Mouse (Mus musculus) heart, embryonic 15.5 days (tissue): ENCODE measurements around the gene Ndufs3. TPM values are rescaled to one million over a fixed set of nuclear protein-coding genes. Genes with fewer than 3 reads are reported as not detected.

Experiments
- ATAC-seq: fragments of 200-750 bp; cut with Nextera tagmentation; replicated peaks from 2 replicates; pipeline ENCODE4 v1.8.0; 2017; ENCODE audit warnings: low read depth, moderate TSS enrichment; ENCODE audit not compliant: insufficient number of reproducible peaks, insufficient read depth, low FRiP score
- H3K27ac ChIP-seq: fragments of 300-500 bp; sonication (generic); 2 replicates; pipeline ENCODE4 v1.5.1; 2015; ENCODE audit warnings: mild to moderate bottlenecking, inconsistent platforms
- H3K27me3 ChIP-seq: fragments of 300-500 bp; sonication (generic); 2 replicates; pipeline ENCODE4 v1.6.1; 2015; ENCODE audit warnings: inconsistent platforms
- H3K36me3 ChIP-seq: fragments of 300-500 bp; sonication (generic); 2 replicates; pipeline ENCODE4 v1.6.1; 2015; ENCODE audit warnings: mild to moderate bottlenecking, inconsistent platforms
- H3K4me1 ChIP-seq: fragments of 300-500 bp; sonication (generic); replicated peaks from 2 replicates; pipeline ENCODE4 v1.6.1; 2015; ENCODE audit warnings: inconsistent platforms
- H3K4me2 ChIP-seq: fragments of 300-500 bp; sonication (generic); 2 replicates; pipeline ENCODE4 v1.6.1; 2015; ENCODE audit warnings: inconsistent platforms, mild to moderate bottlenecking, moderate library complexity
- H3K4me3 ChIP-seq: fragments of 300-500 bp; sonication (generic); 2 replicates; pipeline ENCODE4 v1.5.1; 2015; ENCODE audit warnings: mild to moderate bottlenecking, inconsistent platforms
- H3K9ac ChIP-seq: fragments of 300-500 bp; sonication (generic); 2 replicates; pipeline ENCODE4 v1.6.1; 2015; ENCODE audit warnings: mild to moderate bottlenecking, inconsistent platforms
- H3K9me3 ChIP-seq: fragments of 300-500 bp; sonication (generic); replicated peaks from 2 replicates; pipeline ENCODE4 v1.6.1; 2016; ENCODE audit warnings: inconsistent platforms
- WGBS: fragments of 180-500 bp; shearing (Covaris S2); methylation state at CpG from one replicate; pipeline ENCODE4 v1.1.7; 2015; ENCODE audit warnings: mixed read lengths; 5-methylcytosine and 5-hydroxymethylcytosine counted together
- polyA plus RNA-seq: library from polyadenylated mRNA; unstranded; fragments of >200 nt; fragmentation: Nextera tagmentation; extraction: Ambion mirVana; gene quantifications from 2 replicates; pipeline ENCODE4 v1.2.1, GENCODE M21; 2015

Gene Ndufs3
- polyA plus RNA-seq, 1 experiment from 2014 or later = 388 TPM

- no peaks in the 10 kb centered on the region for H3K9me3 ChIP-seq
- no peaks in the 10 kb centered on the region for H3K36me3 ChIP-seq
- 92% methylated on average over 2 of the region's 2 CpGs for WGBS
- no peak for ATAC-seq
- no peak overlapping the region for H3K4me2 ChIP-seq
- no peak overlapping the region for H3K27ac ChIP-seq
- H3K9ac ChIP-seq = no peak overlapping the region
- H3K4me1 ChIP-seq = peaks cover 8% of the 10 kb centered on the region
- H3K27me3 ChIP-seq = no peaks in the 10 kb centered on the region
- H3K4me3 ChIP-seq = no peak overlapping the region
These were observed 18.0 kb upstream of the Ndufs3 start for GRCm38 (mm10) chr2:90922636-90923035.

DNA sequence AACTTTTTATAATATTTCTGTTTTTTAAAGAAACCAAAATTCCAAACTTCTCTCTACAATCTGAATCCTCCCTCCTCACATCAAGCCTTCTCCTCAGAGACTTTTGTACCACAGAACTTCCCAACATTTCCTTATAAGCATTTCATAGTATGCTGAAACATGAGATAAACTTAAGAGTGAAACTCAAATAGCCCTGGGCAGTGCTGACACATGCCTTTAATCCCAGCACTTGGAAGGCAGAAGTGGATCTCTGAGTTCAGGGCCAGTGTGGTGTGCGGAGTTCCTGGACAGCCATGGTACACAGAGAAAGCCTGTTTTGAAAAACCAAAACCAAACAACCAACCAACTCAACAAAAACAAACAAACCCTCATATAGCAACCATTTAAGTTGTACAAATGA lies 16.6 kb upstream of the Ndufs3 start:
- Histone ChIP-seq H3K9me3 (no peaks in the 10 kb centered on the region), H3K9ac (no peak overlapping the region), H3K4me2 (no peak overlapping the region), H3K36me3 (no peaks in the 10 kb centered on the region), H3K27me3 (no peaks in the 10 kb centered on the region), H3K4me3 (no peak overlapping the region), H3K4me1 (peaks cover 11% of the 10 kb centered on the region), H3K27ac (peak overlapping the region; percentile 31)
- ATAC-seq = no peak
- 50% methylated on average over 1 of the region's 1 CpGs for WGBS

- H3K4me1 ChIP-seq = peaks cover 32% of the 10 kb centered on the region
These were observed 13.5 kb upstream of the Ndufs3 start for GRCm38 (mm10) chr2:90917999-90918698.

GRCm38 (mm10) chr2:90917233-90917998 lies 12.8 kb upstream of the Ndufs3 start:
- peak; percentile 79 for ATAC-seq
- WGBS = under 1% methylated on average over 73 of the region's 73 CpGs
- no peaks in the 10 kb centered on the region for H3K9me3 ChIP-seq

More at GRCm38 (mm10) chr2:90917999-90918698, 13.5 kb upstream of the Ndufs3 start:
- Histone ChIP-seq H3K4me2 (peak overlapping the region; percentile 89), H3K27me3 (no peaks in the 10 kb centered on the region), H3K4me3 (peak overlapping the region; percentile 70), H3K36me3 (peaks cover 9% of the 10 kb centered on the region), H3K27ac (peak overlapping the region; percentile 96), H3K9ac (peak overlapping the region; percentile 98), H3K9me3 (no peaks in the 10 kb centered on the region)
- peak; percentile 65 for ATAC-seq
- 7% methylated on average over 15 of the region's 16 CpGs for WGBS

DNA sequence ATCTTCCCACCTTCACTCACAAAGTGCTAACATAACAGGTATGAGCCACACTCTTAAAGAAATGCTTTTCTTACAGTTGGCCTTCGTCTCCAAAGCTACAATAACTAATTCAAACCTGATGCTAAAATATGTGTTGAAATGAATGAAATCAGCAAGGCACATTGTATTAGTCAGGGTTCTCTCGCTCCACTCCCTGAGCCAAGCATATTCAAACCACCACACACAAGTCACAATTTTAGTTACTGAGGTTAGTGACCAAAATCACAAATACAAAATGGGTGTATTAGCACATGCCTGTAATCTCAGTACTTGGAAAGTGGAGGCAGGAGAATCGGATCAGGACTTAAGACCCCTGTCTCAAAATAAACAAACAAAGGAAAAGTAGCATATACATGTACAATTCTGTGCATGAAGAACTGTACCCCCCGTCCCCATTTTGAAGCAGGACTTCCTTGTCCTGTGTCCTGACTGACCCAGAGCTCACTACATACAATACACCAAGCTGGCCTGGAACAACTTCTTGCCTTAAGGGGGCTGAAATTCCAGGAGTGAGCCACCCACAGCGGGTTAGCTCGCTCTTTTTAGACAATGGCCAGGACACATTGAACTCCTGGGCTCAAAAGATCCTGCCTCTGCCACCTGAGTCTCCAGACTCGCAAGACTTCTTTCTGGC lies 12.1 kb upstream of the Ndufs3 start:
- no peak for ATAC-seq

More at GRCm38 (mm10) chr2:90917233-90917998, 12.8 kb upstream of the Ndufs3 start:
- Histone ChIP-seq H3K36me3 (peaks cover 15% of the 10 kb centered on the region), H3K9ac (peak overlapping the region; percentile 98), H3K4me3 (peak overlapping the region; percentile 70), H3K4me2 (peak overlapping the region; percentile 89), H3K4me1 (peaks cover 32% of the 10 kb centered on the region), H3K27ac (peak overlapping the region; percentile 96), H3K27me3 (no peaks in the 10 kb centered on the region)

GRCm38 (mm10) chr2:90915516-90915915 lies 10.9 kb upstream of the Ndufs3 start:
- H3K27me3 ChIP-seq = no peaks in the 10 kb centered on the region
- H3K9me3 ChIP-seq = no peaks in the 10 kb centered on the region
- no peak overlapping the region for H3K27ac ChIP-seq
- 82% methylated on average over 1 of the region's 1 CpGs for WGBS
- no peak overlapping the region for H3K9ac ChIP-seq
- ATAC-seq = no peak
- peaks cover 32% of the 10 kb centered on the region for H3K36me3 ChIP-seq
- H3K4me2 ChIP-seq = no peak overlapping the region
- H3K4me1 ChIP-seq = peaks cover 32% of the 10 kb centered on the region
- no peak overlapping the region for H3K4me3 ChIP-seq

More for the DNA sequence above, 12.1 kb upstream of the Ndufs3 start:
- WGBS = 16% methylated on average over 7 of the region's 7 CpGs
- H3K4me2 ChIP-seq = peak overlapping the region; percentile 89
- peaks cover 20% of the 10 kb centered on the region for H3K36me3 ChIP-seq
- peak overlapping the region; percentile 96 for H3K27ac ChIP-seq
- H3K4me3 ChIP-seq = peak overlapping the region; percentile 70
- no peaks in the 10 kb centered on the region for H3K27me3 ChIP-seq
- H3K9ac ChIP-seq = peak overlapping the region; percentile 98
- no peaks in the 10 kb centered on the region for H3K9me3 ChIP-seq
- peaks cover 33% of the 10 kb centered on the region for H3K4me1 ChIP-seq

GRCm38 (mm10) chr2:90913671-90914070 lies 9.0 kb upstream of the Ndufs3 start:
- Histone ChIP-seq H3K9ac (no peak overlapping the region), H3K27ac (peak overlapping the region; percentile 58)
- ATAC-seq = no peak; the same call in 1 of the 2 replicates

DNA sequence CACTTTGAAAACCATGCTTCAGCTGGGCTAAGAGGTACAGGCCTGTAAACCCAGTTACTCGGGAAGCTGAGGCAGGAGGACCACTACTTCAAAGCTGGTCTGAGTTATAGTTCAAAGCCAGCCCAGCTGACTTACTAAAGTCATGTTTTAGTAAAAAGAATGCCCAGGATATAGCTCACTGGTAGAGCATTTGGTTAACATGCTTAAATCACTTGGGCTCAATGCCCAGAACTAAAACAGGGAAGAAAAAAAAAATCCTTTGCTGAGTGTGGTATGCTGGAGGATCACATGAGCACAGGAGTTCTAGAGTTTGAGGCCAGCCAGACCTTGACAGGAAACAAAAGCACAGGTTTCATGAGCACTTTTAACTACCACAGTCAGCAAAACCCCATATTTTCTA lies 7.0 kb upstream of the Ndufs3 start:
- H3K9ac ChIP-seq = no peak overlapping the region
- no peak overlapping the region for H3K4me2 ChIP-seq
- no peaks in the 10 kb centered on the region for H3K9me3 ChIP-seq
- no peak overlapping the region for H3K4me3 ChIP-seq
- peaks cover 39% of the 10 kb centered on the region for H3K4me1 ChIP-seq
- no peaks in the 10 kb centered on the region for H3K27me3 ChIP-seq
- peaks cover 54% of the 10 kb centered on the region for H3K36me3 ChIP-seq
- WGBS = 77% methylated on average over 1 of the region's 1 CpGs
- no peak for ATAC-seq
- 0 out of 2 replicates have a peak overlapping the region, but pooled peaks have one; percentile 17 for H3K27ac ChIP-seq

More at GRCm38 (mm10) chr2:90913671-90914070, 9.0 kb upstream of the Ndufs3 start:
- H3K9me3 ChIP-seq = no peaks in the 10 kb centered on the region
- H3K4me1 ChIP-seq = peaks cover 40% of the 10 kb centered on the region
- H3K36me3 ChIP-seq = peaks cover 50% of the 10 kb centered on the region
- WGBS = 36% methylated on average over 2 of the region's 2 CpGs
- H3K4me2 ChIP-seq = no peak overlapping the region
- H3K4me3 ChIP-seq = no peak overlapping the region
- H3K27me3 ChIP-seq = no peaks in the 10 kb centered on the region

GRCm38 (mm10) chr2:90910861-90911260 lies 6.2 kb upstream of the Ndufs3 start:
- WGBS = 70% methylated on average over 1 of the region's 1 CpGs
- Histone ChIP-seq H3K9ac (no peak overlapping the region), H3K27me3 (no peaks in the 10 kb centered on the region), H3K36me3 (peaks cover 57% of the 10 kb centered on the region), H3K27ac (no peak overlapping the region), H3K4me3 (no peak overlapping the region), H3K4me2 (no peak overlapping the region), H3K4me1 (peaks cover 36% of the 10 kb centered on the region), H3K9me3 (no peaks in the 10 kb centered on the region)
- no peak for ATAC-seq

GRCm38 (mm10) chr2:90906721-90907120 lies 2.1 kb upstream of the Ndufs3 start:
- Histone ChIP-seq H3K4me2 (no peak overlapping the region), H3K27me3 (no peaks in the 10 kb centered on the region), H3K27ac (no peak overlapping the region), H3K36me3 (peaks cover 49% of the 10 kb centered on the region), H3K9ac (no peak overlapping the region), H3K4me1 (peaks cover 37% of the 10 kb centered on the region), H3K9me3 (no peaks in the 10 kb centered on the region), H3K4me3 (no peak overlapping the region)
- no peak for ATAC-seq
- 88% methylated on average over 2 of the region's 2 CpGs for WGBS

DNA sequence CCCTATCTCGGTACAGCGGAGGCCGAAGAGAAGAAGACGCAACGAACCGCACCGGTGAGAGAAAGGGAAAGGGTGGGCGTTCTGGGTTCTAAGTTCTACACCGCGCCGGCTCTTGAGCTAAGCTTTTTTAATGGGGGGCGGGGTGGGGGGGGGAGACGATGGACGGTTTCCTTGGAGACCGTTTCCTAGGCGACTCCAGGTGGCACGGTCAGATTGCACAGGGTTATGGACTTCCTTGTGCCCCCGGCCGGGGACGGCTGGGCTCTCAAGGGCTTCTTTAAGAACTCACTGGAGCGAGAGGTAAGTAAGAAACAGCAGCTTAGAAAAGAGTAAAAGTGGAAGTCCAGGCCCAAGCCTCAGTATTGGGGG lies 213 bp upstream of the Ndufs3 start:
- H3K27me3 ChIP-seq = no peaks in the 10 kb centered on the region
- no peaks in the 10 kb centered on the region for H3K9me3 ChIP-seq
- H3K36me3 ChIP-seq = peaks cover 45% of the 10 kb centered on the region
- WGBS = 0% methylated on average over 21 of the region's 21 CpGs
- H3K4me3 ChIP-seq = peak overlapping the region; percentile 83
- ATAC-seq = peak; percentile 15; the same call in 1 of the 2 replicates
- peak overlapping the region; percentile 85 for H3K9ac ChIP-seq
- H3K4me1 ChIP-seq = peaks cover 35% of the 10 kb centered on the region
- H3K4me2 ChIP-seq = peak overlapping the region; percentile 73
- H3K27ac ChIP-seq = peak overlapping the region; percentile 93
